Mouse (Mus musculus) spleen, adult 2 months (tissue): ENCODE results near the gene Caln1.

Experiments used
- CTCF ChIP-seq: fragments of 200-500 bp; IDR thresholded peaks from 2 replicates; pipeline ENCODE4 v1.5.1; 2011; ENCODE audit warnings: mild to moderate bottlenecking, inconsistent platforms; ENCODE audit not compliant: insufficient read depth, insufficient read length, insufficient replicate concordance; ENCODE audit errors: extremely low read depth
- POLR2A ChIP-seq: fragments of 200-500 bp; IDR thresholded peaks from 2 replicates; pipeline ENCODE4 v1.6.1; 2011; ENCODE audit warnings: low read depth, low read length, inconsistent platforms

- TF ChIP-seq CTCF (no peak), POLR2A (no peak)
These were observed 303.8 kb downstream of the Caln1 start for GRCm38 (mm10) chr5:130673092-130673491.
